Mouse (Mus musculus): Measurements from ENCODE around the gene Taar9. TPM values are rescaled to one million over a fixed set of nuclear protein-coding genes. Genes with fewer than 3 reads are reported as not detected.
"Not testable (repeated sequence)": the region's sequence is repeated elsewhere in the genome, so short reads cannot be mapped to it uniquely, and the experiment has no call there.

Gene Taar9
- total RNA-seq, 2 experiments from 2014 or later = not detected

DNA sequence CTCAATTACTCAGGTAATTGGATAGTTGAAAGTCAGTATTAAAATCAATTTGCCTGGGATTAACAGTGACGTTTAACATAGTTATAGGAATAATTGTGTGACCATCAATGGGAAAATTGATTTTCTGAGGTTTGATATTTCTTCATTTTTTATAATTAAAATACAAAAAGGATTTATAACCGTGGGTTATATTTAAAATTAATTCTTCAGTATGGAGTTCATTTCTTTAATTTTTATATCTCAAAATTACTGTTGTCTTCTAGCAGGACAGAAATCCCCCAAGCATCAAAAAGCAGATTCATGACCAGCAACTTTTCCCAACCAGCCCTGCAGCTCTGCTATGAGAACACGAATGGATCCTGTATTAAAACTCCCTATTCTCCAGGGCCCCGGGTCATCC is 33.1 kb downstream of the Taar9 start, which contains the start of gene Taar8a:
Taar8a (plus strand) TSS at position 301 of the 400 bp plus-strand sequence.
- DNase-seq = not testable (repeated sequence)

DNA sequence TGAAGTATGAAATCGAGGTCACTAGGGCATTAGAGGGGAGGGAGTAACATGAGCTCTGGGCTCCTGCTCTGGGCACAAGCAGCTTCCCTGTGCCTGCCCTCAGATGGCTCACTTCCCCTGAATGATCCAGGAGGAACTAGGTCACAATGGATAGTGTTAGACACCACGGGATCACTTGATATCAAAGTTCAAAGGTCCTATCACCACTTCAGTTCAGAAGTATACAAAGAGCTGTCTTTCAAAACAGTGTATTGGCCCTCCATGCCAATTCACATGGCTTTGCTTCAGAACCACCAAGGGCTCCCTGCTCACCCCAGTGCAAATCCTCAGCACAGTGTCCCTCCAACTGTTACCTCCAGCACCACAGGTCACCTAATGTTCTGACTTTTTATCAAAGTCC is 34.6 kb downstream of the Taar9 start:
- DNase-seq = not testable (repeated sequence)

DNA sequence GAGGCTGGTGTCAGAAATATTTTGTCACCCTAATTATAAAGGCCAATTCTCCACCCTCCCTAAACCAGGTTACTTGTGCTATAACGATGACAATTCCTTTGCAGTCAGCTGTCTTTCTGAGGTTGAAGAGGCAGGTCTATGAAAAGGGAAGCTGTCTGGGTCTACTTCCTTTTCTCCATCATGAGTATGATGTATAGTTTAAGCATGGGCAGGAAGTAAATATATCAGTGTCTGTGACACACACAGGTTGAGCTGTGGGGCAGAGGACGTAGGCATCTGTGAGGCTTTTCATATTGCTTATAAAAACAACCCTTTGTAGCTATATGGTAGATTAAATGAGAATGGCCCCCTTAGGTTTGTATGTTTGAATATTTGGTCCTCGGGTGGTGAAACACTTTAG is 50.3 kb downstream of the Taar9 start:
- DNase-seq = no peak

Other genes starting within 250 kb of the Taar9 start
- gene Vnn1, start 214.8 kb downstream of the Taar9 start, total RNA-seq (2021) = under 1 TPM in 1 of 2 experiments, not detected in 1; 0.17 TPM
- not detected for gene Taar1, start 189.2 kb downstream of the Taar9 start, total RNA-seq (2021)
- gene Taar2, start 171.0 kb downstream of the Taar9 start, total RNA-seq (2021) = not detected
- gene Taar3, start 160.0 kb downstream of the Taar9 start, total RNA-seq (2021) = not detected
- gene Taar4, start 149.0 kb downstream of the Taar9 start, total RNA-seq (2021) = not detected
- gene Taar5, start 138.8 kb downstream of the Taar9 start, total RNA-seq (2021) = not detected
- gene Taar6, start 123.9 kb downstream of the Taar9 start, total RNA-seq (2021) = not detected
- gene Taar7a, start 116.1 kb downstream of the Taar9 start, total RNA-seq (2021) = not detected
- gene Taar7b, start 109.6 kb downstream of the Taar9 start, total RNA-seq (2021) = not detected
- not detected for gene Taar7d, start 82.3 kb downstream of the Taar9 start, total RNA-seq (2021)
- gene Taar7e, start 71.9 kb downstream of the Taar9 start, total RNA-seq (2021) = not detected
- gene Taar7f, start 60.0 kb downstream of the Taar9 start, total RNA-seq (2021) = not detected
- not detected for gene Taar8a, start 33.0 kb downstream of the Taar9 start, total RNA-seq (2021)
- gene Taar8b, start 17.2 kb downstream of the Taar9 start, total RNA-seq (2021) = not detected
- gene Taar8c, start 7.6 kb downstream of the Taar9 start, total RNA-seq (2021) = not detected
- gene Stx7, start 39.8 kb upstream of the Taar9 start, total RNA-seq (2021) = 100 to 1,000 TPM; 122 to 128 TPM
- gene Moxd1, start 114.0 kb upstream of the Taar9 start, total RNA-seq (2021) = 10 to 100 TPM; 10.9 to 11.9 TPM

Measured in layer of hippocampus, postnatal 36 days (tissue).